ENCODE assay signal across 9 mouse cellular contexts in the genomic region with DNA sequence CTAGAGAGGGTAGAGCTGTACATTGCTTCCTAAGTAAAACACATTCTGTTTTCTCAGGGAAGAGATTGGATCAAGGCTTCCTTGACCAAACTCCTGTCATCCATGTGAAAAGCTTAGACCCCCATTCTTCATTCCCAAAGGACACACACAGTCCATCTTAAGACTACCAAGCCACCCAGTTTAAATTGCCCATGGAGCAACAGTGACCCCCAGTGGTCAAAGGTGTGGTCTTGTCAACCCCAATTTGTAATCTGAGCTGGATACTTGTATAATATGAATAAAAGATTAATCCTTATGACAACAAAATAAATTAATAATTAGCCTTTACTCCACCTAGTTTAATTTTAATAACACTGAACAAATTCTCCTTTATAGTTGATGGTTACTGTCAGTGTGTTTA. TPM values are rescaled to one million over a fixed set of nuclear protein-coding genes. Genes with fewer than 3 reads are reported as not detected.
DNase-seq lines count a peak whose midpoint lies in the region; ATAC-seq and TF ChIP-seq lines count a peak whose summit lies in the region.
"Had no signal": no experiment of that assay in that cellular context is flagged by ENCODE, and none has a peak within 500 bp of the region (broad histone marks: within the 10 kb centered on the region; RNA-seq: fewer than 3 reads in every experiment).

No protein-coding gene starts in this region.

- no peak for ATAC-seq in CD4-positive, CD25-positive, alpha-beta regulatory T cell, adult 4 months

- H3K27ac ChIP-seq in gastrocnemius, adult 2 months = no peak overlapping the region

- H3K4me3 ChIP-seq in gastrocnemius, adult 2 months = no peak overlapping the region
- H3K4me3 ChIP-seq: myocyte had no signal

- intact Hi-C loops in gastrocnemius, adult 2 months (cut with DNase I) = loop anchor here (5.0 kb wide), 1 partner anchor 532 kb away; no protein-coding TSS in a partner anchor
- intact Hi-C loops in gastrocnemius, postnatal 14 days (cut with DNase I; ENCODE audit: low total_unique reads) = no loop called here

- DNase-seq in gastrocnemius, adult 2 months = peak; percentile 57
- DNase-seq in gastrocnemius, postnatal 4 days (ENCODE audit: low spot score in 2 of 2) = no peak
- DNase-seq in 3T3-L1 (ENCODE audit: low read depth, low spot score) = peak; percentile 79
- DNase-seq in adrenal gland, adult 2 months = peak; percentile 30
- DNase-seq in gastrocnemius, postnatal 14 days = peak; percentile 45
- peak; percentile 70 to 76 for DNase-seq in left cerebral cortex, adult 18-20 months (ENCODE audit: low spot score in 2 of 2)
- DNase-seq in retina, postnatal 1 day = peak; percentile 80

- TF ChIP-seq CTCF in gastrocnemius, adult 2 months (IDR thresholded peaks at IDR 0.05) = peak; percentile 87

RNA-seq across cellular contexts. Expression of a gene that starts 24.7 kb away (rescaled TPM):
- 1 to 10 TPM in 1 of 2 experiments, under 1 TPM in 1; 0.64 to 1.5 TPM for total RNA-seq in gastrocnemius, adult 2 months (2021)
- 1 to 10 TPM; 7.3 to 7.9 TPM for total RNA-seq in gastrocnemius, postnatal 4 days (2021)
- total RNA-seq in adrenal gland, adult 2 months (2021) = 1 to 10 TPM in 1 of 2 experiments, under 1 TPM in 1; 0.86 to 1.4 TPM
- 0.96 and 1.2 TPM in 2 replicates for polyA plus RNA-seq in adrenal gland, adult 2 months (2012; rRNA removed)
- total RNA-seq in gastrocnemius, postnatal 14 days (2021) = 1 to 10 TPM; 1.6 to 2.4 TPM
- total RNA-seq in left cerebral cortex, adult 18-20 months (2021) = 10 to 100 TPM; 11.8 to 14.5 TPM
- under 1 TPM in 1 of 2 experiments, not detected in 1; 0.27 TPM for polyA plus RNA-seq in CD4-positive, CD25-positive, alpha-beta regulatory T cell, adult 4 months (2017; shearing (Covaris generic))
- polyA plus RNA-seq: myocyte had no signal

Comparison
In these comparisons a context has a peak if more than half of its experiments do, and no peak if none do; other contexts are left out.
1. DNase-seq: peak in gastrocnemius, adult 2 months (single experiment), 3T3-L1 (single experiment), adrenal gland, adult 2 months (single experiment), gastrocnemius, postnatal 14 days (single experiment), left cerebral cortex, adult 18-20 months (2 of 2) and retina, postnatal 1 day (single experiment); none in gastrocnemius, postnatal 4 days (0 of 2).